Mouse (Mus musculus): ENCODE measurements around the gene Mrpl38. TPM values are rescaled to one million over a fixed set of nuclear protein-coding genes. Genes with fewer than 3 reads are reported as not detected.

The Mrpl38 gene
- polyA plus RNA-seq (2015; fragmentation: Nextera tagmentation; extraction: Ambion mirVana): 41.2 and 42.0 TPM in 2 replicates

DNA sequence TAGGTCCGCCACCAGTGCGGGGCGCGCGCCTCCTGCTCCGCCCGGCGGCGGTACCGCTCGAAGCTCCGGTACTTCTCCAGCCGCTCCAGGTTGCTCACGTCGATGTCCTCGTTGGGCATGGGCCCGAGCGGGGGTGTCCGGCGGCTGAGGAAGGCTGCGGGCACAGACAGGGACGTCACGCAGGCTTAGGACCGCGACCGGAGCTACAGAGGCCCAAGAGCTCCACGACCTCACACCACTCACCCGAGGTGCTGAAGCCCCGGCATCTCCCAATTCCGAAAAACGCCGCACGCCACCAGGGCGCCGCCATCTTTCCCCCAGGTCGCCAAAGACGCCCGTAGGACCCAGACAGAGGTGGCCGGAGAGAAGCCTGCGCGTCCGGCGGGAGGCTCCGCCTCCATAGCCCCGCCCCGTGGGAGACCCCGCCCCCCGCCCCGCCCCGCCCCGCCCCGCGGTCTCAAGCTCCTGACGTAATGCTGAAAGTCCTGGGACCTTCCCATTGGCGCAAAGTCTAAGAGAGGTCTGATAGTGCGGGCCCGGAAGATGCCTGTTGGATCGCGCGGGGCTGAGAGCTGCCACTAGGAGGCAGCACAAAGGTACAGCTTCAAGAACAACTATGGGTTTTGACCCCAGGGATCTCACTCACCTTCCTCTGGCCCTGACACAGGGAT lies at the start of gene Mrpl38:
TSS of gene Mrpl38 (minus strand) at position 401 of the 671 bp plus-strand sequence.

DNA sequence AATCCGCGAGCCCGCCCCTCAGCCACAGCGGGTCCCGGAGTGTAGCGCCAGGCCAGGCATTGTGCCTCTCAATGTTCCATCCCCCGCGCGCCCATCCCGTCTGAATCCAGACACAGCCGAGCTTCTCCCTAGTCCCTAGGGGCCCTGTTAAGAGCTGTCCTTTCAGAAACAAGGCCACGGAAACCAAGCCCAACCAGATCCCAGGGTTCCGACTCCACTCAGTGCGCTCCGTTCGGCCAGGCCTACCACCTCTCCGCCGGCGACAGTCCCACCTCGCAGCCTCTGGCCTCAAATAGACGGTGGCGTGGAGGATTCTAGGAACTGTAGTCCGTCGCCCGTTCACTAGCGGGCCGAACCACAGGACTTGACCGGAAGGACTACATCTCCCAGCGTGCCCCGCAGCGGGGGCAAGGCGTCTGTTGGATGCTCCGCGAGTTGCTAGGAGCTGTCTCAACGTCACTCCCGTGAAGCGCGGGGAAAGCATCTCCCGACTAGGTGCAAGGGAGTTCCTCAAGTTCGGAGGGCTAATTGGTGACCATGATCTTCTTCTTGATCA lies 29.3 kb upstream of the Mrpl38 start, which contains the start of gene Fbf1:
TSS of gene Fbf1 (minus strand) at position 283 of the 556 bp plus-strand sequence.

DNA sequence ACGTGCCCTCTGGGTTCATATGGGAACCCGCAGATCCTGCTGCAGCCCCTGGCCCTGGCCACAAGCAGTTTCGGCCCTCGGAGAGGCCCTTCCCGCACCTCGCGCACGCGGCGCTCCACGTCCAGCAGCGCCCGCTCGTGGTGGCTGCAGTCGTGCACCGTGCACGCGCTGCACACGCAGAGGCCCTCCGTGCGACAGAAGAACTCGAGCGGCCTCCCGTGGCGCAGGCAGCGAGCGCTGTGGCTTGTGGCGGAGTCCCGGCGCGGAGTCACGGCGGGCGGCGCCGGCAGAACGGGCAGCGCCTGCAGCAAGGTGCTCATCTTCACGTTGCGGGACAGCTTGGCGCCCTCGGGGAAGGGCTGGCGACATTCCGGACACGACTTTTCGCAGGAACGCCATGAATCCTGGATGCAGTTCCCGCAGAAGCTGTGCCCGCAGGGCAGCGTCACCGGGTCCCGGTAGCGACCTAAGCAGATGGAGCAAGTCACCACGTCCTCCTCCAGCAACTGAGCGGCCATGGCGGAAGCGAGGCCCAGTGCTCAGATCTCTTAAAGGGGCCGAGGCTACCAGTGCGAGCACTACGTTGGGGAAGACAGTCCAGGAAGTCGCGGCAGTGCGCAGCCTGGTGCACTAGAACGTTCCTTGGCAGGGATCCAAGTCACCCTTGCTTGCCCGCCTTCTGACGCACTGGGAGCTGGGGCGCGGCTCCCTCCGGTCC lies 8.0 kb downstream of the Mrpl38 start, which contains the start of gene Trim65:
TSS of gene Trim65 (minus strand) at position 641 of the 718 bp plus-strand sequence.

DNA sequence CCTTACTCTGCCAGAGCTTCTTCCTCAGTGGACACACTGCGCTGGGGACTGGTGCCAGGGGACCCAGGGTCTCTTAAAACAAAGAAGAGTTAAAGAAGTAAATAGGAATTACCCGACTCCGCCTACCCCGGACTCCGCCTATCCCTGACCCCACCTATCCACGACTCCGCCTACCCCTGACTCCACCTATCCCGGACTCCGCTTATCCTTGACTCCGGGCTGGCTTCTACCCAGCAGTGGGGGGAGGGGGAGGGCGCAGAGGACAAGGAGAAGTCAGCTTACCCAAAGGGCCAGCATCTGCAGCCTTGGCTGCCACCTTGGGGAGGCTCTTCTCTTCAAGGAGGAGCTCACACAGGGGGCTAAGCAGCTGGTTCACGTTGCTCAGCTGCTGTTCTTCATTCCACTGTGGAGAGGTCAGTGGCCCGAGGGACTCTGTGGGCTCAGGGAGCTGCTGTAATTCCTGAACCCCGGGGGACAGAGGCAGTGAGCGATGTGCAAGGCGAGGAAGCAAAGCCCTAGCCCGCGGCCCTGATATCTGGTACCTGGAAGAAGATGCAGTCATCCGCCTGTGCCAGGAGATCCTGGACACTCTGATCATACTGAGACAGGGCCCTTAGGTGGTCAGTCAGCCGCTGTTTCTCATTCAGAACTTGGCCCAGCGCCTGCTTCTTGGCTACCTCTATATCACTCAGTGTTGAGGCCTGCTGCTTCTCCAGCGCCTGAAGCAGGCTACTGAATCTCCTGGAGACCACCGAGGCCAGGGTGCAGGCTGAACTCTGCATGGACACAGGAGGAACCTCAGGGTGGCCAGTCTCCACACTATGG lies 11.3 kb downstream of the Mrpl38 start, which contains the start of gene Trim47:
TSS of gene Trim47 (minus strand) at position 55 of the 825 bp plus-strand sequence.

DNA sequence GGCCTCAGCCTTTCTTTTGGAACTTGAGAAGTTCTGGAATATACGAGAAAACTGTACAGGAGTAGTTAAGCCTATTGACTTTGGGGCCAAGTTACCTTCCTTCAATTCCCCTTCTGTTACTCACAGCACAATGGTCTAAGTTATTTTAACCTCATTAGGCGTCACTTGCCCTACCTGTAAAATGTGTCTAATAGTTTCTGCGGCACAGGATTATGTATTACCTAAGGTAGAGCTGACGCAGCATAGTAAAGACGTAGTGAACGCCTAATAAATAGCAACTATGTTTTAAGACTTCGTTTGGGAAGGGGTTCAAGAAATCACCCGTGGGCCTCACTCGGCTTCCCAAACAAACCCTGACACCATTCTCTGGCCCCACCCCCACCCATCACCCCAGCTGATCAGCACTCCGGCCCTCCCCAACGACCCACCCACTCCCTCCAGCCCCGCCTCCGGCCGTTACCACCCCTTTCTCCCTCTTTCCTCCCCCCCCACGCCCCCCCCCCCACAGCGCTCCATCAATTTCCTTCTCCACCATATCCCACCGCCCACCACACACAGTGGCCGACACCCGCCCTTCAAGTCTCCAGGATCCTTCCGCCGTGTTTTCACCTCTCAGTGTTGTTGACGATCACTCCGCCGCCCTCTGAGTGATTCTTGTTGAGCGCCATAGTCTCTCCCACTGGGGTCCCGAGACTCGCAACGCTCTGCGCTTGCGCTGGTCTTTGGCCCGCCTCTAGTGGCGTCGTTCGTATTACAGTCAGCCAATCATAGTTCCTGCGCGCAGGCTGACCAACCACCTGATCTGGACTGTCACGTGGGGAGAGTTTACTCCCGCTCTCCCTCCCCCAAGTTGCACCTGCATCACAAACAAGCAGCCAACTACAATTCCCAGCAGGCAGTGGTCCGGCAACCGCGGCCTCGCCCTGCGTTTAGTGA lies 52.1 kb downstream of the Mrpl38 start, which contains the start of gene Wbp2:
TSS of gene Wbp2 (minus strand) at position 738 of the 936 bp plus-strand sequence.

Other genes starting within 250 kb of the Mrpl38 start
- 47.8 and 61.8 TPM in 2 replicates for gene Smim5, start 238.9 kb downstream of the Mrpl38 start, polyA plus RNA-seq (2015; fragmentation: Nextera tagmentation; extraction: Ambion mirVana)
- 8.5 and 11.9 TPM in 2 replicates for gene Smim6, start 226.9 kb downstream of the Mrpl38 start, polyA plus RNA-seq (2015; fragmentation: Nextera tagmentation; extraction: Ambion mirVana)
- gene Sap30bp, start 205.6 kb downstream of the Mrpl38 start, polyA plus RNA-seq (2015; fragmentation: Nextera tagmentation; extraction: Ambion mirVana): 26.1 and 26.4 TPM in 2 replicates
- gene Recql5, start 205.4 kb downstream of the Mrpl38 start, polyA plus RNA-seq (2015; fragmentation: Nextera tagmentation; extraction: Ambion mirVana): 9.9 and 10.8 TPM in 2 replicates
- gene Itgb4, start 164.2 kb downstream of the Mrpl38 start, polyA plus RNA-seq (2015; fragmentation: Nextera tagmentation; extraction: Ambion mirVana): 0.88 and 0.97 TPM in 2 replicates
- 46.4 and 52.6 TPM in 2 replicates for gene Galk1, start 126.1 kb downstream of the Mrpl38 start, polyA plus RNA-seq (2015; fragmentation: Nextera tagmentation; extraction: Ambion mirVana)
- gene H3f3b, start 110.9 kb downstream of the Mrpl38 start, polyA plus RNA-seq (2015; fragmentation: Nextera tagmentation; extraction: Ambion mirVana): 1,286 and 1,302 TPM in 2 replicates
- gene Unk, start 108.5 kb downstream of the Mrpl38 start, polyA plus RNA-seq (2015; fragmentation: Nextera tagmentation; extraction: Ambion mirVana): 11.0 and 13.6 TPM in 2 replicates
- 23.0 and 26.2 TPM in 2 replicates for gene Unc13d, start 60.9 kb downstream of the Mrpl38 start, polyA plus RNA-seq (2015; fragmentation: Nextera tagmentation; extraction: Ambion mirVana)
- 64.4 and 65.7 TPM in 2 replicates for gene Wbp2, start 51.9 kb downstream of the Mrpl38 start, polyA plus RNA-seq (2015; fragmentation: Nextera tagmentation; extraction: Ambion mirVana)
- gene Trim47, start 11.7 kb downstream of the Mrpl38 start, polyA plus RNA-seq (2015; fragmentation: Nextera tagmentation; extraction: Ambion mirVana): 11.4 and 13.6 TPM in 2 replicates
- gene Trim65, start 7.7 kb downstream of the Mrpl38 start, polyA plus RNA-seq (2015; fragmentation: Nextera tagmentation; extraction: Ambion mirVana): 2.3 and 3.0 TPM in 2 replicates
- gene Fbf1, start 29.3 kb upstream of the Mrpl38 start, polyA plus RNA-seq (2015; fragmentation: Nextera tagmentation; extraction: Ambion mirVana): 6.1 and 6.6 TPM in 2 replicates
- gene Ten1, start 60.0 kb upstream of the Mrpl38 start, polyA plus RNA-seq (2015; fragmentation: Nextera tagmentation; extraction: Ambion mirVana): 47.1 and 53.1 TPM in 2 replicates
- 9.7 and 11.3 TPM in 2 replicates for gene Acox1, start 60.2 kb upstream of the Mrpl38 start, polyA plus RNA-seq (2015; fragmentation: Nextera tagmentation; extraction: Ambion mirVana)
- 0.51 and 0.87 TPM in 2 replicates for gene Evpl, start 99.2 kb upstream of the Mrpl38 start, polyA plus RNA-seq (2015; fragmentation: Nextera tagmentation; extraction: Ambion mirVana)
- gene Srp68, start 135.3 kb upstream of the Mrpl38 start, polyA plus RNA-seq (2015; fragmentation: Nextera tagmentation; extraction: Ambion mirVana): 35.5 and 40.3 TPM in 2 replicates
- 0.06 and 0.21 TPM in 2 replicates for gene Galr2, start 142.1 kb upstream of the Mrpl38 start, polyA plus RNA-seq (2015; fragmentation: Nextera tagmentation; extraction: Ambion mirVana)
- gene Exoc7, start 168.4 kb upstream of the Mrpl38 start, polyA plus RNA-seq (2015; fragmentation: Nextera tagmentation; extraction: Ambion mirVana): 29.6 and 30.9 TPM in 2 replicates
- 0.06 TPM in 1 of 2 replicates, not detected in the other for gene Foxj1, start 196.5 kb upstream of the Mrpl38 start, polyA plus RNA-seq (2015; fragmentation: Nextera tagmentation; extraction: Ambion mirVana)

Data from spleen, postnatal 0 days (tissue).